Mouse (Mus musculus): ENCODE data around the gene Bgn.
"Not testable (repeated sequence)": the region's sequence is repeated elsewhere in the genome, so short reads cannot be mapped to it uniquely, and the experiment has no call there.

Gene Bgn

GRCm38 (mm10) chrX:73490186-73490585, 6.8 kb downstream of the Bgn start:
- DNase-seq (ENCODE audit: low spot score in 2 of 2), result no peak

- DNase-seq (ENCODE audit: low spot score in 2 of 2), result no peak
Observed at GRCm38 (mm10) chrX:73490804-73491203, 7.4 kb downstream of the Bgn start.

GRCm38 (mm10) chrX:73493567-73493966, 10.2 kb downstream of the Bgn start:
- not testable (repeated sequence) for DNase-seq (ENCODE audit: low spot score in 2 of 2)

GRCm38 (mm10) chrX:73496746-73497145, 13.3 kb downstream of the Bgn start:
- DNase-seq (ENCODE audit: low spot score in 2 of 2), result no peak

- DNase-seq (ENCODE audit: low spot score in 2 of 2), result no peak
Observed at GRCm38 (mm10) chrX:73505130-73505735, 21.8 kb downstream of the Bgn start.

- no peak for DNase-seq (ENCODE audit: low spot score in 2 of 2)
Observed at GRCm38 (mm10) chrX:73506577-73506976, 23.2 kb downstream of the Bgn start.

- no peak for DNase-seq (ENCODE audit: low spot score in 2 of 2)
Observed at GRCm38 (mm10) chrX:73509209-73509608, 25.8 kb downstream of the Bgn start.

- peak; percentile 16 to 18 for DNase-seq (ENCODE audit: low spot score in 2 of 2)
Observed at GRCm38 (mm10) chrX:73512904-73513303, 29.5 kb downstream of the Bgn start.

GRCm38 (mm10) chrX:73516556-73516955, 33.2 kb downstream of the Bgn start:
- no peak for DNase-seq (ENCODE audit: low spot score in 2 of 2)

- DNase-seq (ENCODE audit: low spot score in 2 of 2), result no peak
Observed at GRCm38 (mm10) chrX:73517060-73517600, 33.7 kb downstream of the Bgn start.

GRCm38 (mm10) chrX:73520692-73521091, 37.3 kb downstream of the Bgn start:
- no peak for DNase-seq (ENCODE audit: low spot score in 2 of 2)

- DNase-seq (ENCODE audit: low spot score in 2 of 2), result no peak
Observed at GRCm38 (mm10) chrX:73524318-73525222, 41.2 kb downstream of the Bgn start.

GRCm38 (mm10) chrX:73525223-73526140, 42.1 kb downstream of the Bgn start:
- no peak for DNase-seq (ENCODE audit: low spot score in 2 of 2)

GRCm38 (mm10) chrX:73526410-73526887, 43.0 kb downstream of the Bgn start:
- no peak for DNase-seq (ENCODE audit: low spot score in 2 of 2)

- DNase-seq (ENCODE audit: low spot score in 2 of 2), result no peak
Observed at GRCm38 (mm10) chrX:73537875-73538274, 54.5 kb downstream of the Bgn start.

- DNase-seq (ENCODE audit: low spot score in 2 of 2), result no peak
Observed at GRCm38 (mm10) chrX:73543340-73543739, 59.9 kb downstream of the Bgn start.

All from frontal cortex, postnatal 14 days (tissue).